Mouse (Mus musculus) C2C12 (cell line): ENCODE data around the gene Pnn.

ENCODE experiments used
- CTCF ChIP-seq: IDR thresholded peaks from one replicate; pipeline ENCODE4 v1.5.1; 2011; ENCODE audit not compliant: control insufficient read depth, insufficient read depth, insufficient read length
- MYOG ChIP-seq: IDR thresholded peaks from one replicate; pipeline ENCODE4 v1.6.1; 2011; ENCODE audit not compliant: control insufficient read depth, insufficient read length; ENCODE audit errors: extremely low read depth
- USF1 ChIP-seq: IDR thresholded peaks from one replicate; pipeline ENCODE4 v1.6.1; 2011; ENCODE audit warnings: low read depth, mild to moderate bottlenecking, control low read depth, moderate library complexity

DNA sequence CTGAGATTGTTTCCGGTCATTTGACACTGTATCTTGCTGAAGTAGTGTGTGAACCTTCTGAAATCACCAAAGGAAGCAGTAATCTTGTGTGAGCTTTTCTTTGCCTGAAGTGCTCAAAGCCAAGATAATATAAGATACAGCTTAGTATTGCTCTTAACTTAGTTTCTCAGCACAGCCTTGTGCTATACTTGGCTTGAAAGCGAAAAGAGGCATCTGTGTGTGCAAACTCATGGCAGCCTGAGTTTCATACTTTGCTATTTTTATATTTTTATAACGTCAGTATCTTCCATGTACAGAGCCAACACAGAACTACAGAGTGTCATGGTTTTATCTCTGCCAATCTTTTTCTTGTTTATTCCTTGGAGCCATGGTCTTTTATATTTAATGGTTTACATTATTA is 50.5 kb downstream of the Pnn start:
- TF ChIP-seq CTCF (no peak), USF1 (no peak), MYOG (no peak)
